Mouse (Mus musculus): Measurements from ENCODE around the gene Zkscan2.

Gene Zkscan2

GRCm38 (mm10) chr7:123500239-123501219 is at the start of gene Zkscan2:
Gene Zkscan2, minus strand, starts transcription at chr7:123500449.
- no peak for DNase-seq (ENCODE audit: low read depth in 2 of 2, low spot score in 2 of 2)

GRCm38 (mm10) chr7:123529190-123529589 is 28.9 kb upstream of the Zkscan2 start:
- DNase-seq (ENCODE audit: low read depth in 2 of 2, low spot score in 2 of 2): no peak

- no peak for DNase-seq (ENCODE audit: low read depth in 2 of 2, low spot score in 2 of 2)
These were observed 25.5 kb upstream of the Zkscan2 start for GRCm38 (mm10) chr7:123525761-123526160.

- no peak for DNase-seq (ENCODE audit: low read depth in 2 of 2, low spot score in 2 of 2)
These were observed 24.1 kb upstream of the Zkscan2 start for GRCm38 (mm10) chr7:123524218-123524861.

- DNase-seq (ENCODE audit: low read depth in 2 of 2, low spot score in 2 of 2): no peak
These were observed 7.7 kb upstream of the Zkscan2 start for GRCm38 (mm10) chr7:123507946-123508345.

GRCm38 (mm10) chr7:123503358-123503757 is 3.1 kb upstream of the Zkscan2 start:
- no peak for DNase-seq (ENCODE audit: low read depth in 2 of 2, low spot score in 2 of 2)

- no peak for DNase-seq (ENCODE audit: low read depth in 2 of 2, low spot score in 2 of 2)
These were observed 589 bp downstream of the Zkscan2 start for GRCm38 (mm10) chr7:123499481-123500238.

GRCm38 (mm10) chr7:123487703-123488102 is 12.5 kb downstream of the Zkscan2 start:
- DNase-seq (ENCODE audit: low read depth in 2 of 2, low spot score in 2 of 2): no peak

GRCm38 (mm10) chr7:123467961-123468360 is 32.3 kb downstream of the Zkscan2 start:
- no peak for DNase-seq (ENCODE audit: low read depth in 2 of 2, low spot score in 2 of 2)

- DNase-seq (ENCODE audit: low read depth in 2 of 2, low spot score in 2 of 2): peak in 1 of 2 experiments; percentile 2
These were observed 34.4 kb downstream of the Zkscan2 start for GRCm38 (mm10) chr7:123465692-123466387.

GRCm38 (mm10) chr7:123463569-123463968 is 36.7 kb downstream of the Zkscan2 start:
- DNase-seq (ENCODE audit: low read depth in 2 of 2, low spot score in 2 of 2): no peak

GRCm38 (mm10) chr7:123462070-123462501 is 38.2 kb downstream of the Zkscan2 start, which contains the start of gene Aqp8:
Gene Aqp8, plus strand, starts transcription at chr7:123462291.
- DNase-seq (ENCODE audit: low read depth in 2 of 2, low spot score in 2 of 2): no peak

- DNase-seq (ENCODE audit: low read depth in 2 of 2, low spot score in 2 of 2): no peak
These were observed 38.9 kb downstream of the Zkscan2 start for GRCm38 (mm10) chr7:123461316-123461715.

- no peak for DNase-seq (ENCODE audit: low read depth in 2 of 2, low spot score in 2 of 2)
These were observed 41.0 kb downstream of the Zkscan2 start for GRCm38 (mm10) chr7:123459247-123459646.

GRCm38 (mm10) chr7:123458309-123458708 is 41.9 kb downstream of the Zkscan2 start:
- DNase-seq (ENCODE audit: low read depth in 2 of 2, low spot score in 2 of 2): no peak

- no peak for DNase-seq (ENCODE audit: low read depth in 2 of 2, low spot score in 2 of 2)
These were observed 45.2 kb downstream of the Zkscan2 start for GRCm38 (mm10) chr7:123455088-123455487.

- no peak for DNase-seq (ENCODE audit: low read depth in 2 of 2, low spot score in 2 of 2)
These were observed 47.2 kb downstream of the Zkscan2 start for GRCm38 (mm10) chr7:123453066-123453465.

GRCm38 (mm10) chr7:123452551-123452950 is 47.7 kb downstream of the Zkscan2 start:
- DNase-seq (ENCODE audit: low read depth in 2 of 2, low spot score in 2 of 2): no peak

- no peak for DNase-seq (ENCODE audit: low read depth in 2 of 2, low spot score in 2 of 2)
These were observed 49.7 kb downstream of the Zkscan2 start for GRCm38 (mm10) chr7:123450515-123450914.

GRCm38 (mm10) chr7:123449676-123450075 is 50.6 kb downstream of the Zkscan2 start:
- no peak for DNase-seq (ENCODE audit: low read depth in 2 of 2, low spot score in 2 of 2)

GRCm38 (mm10) chr7:123448794-123449193 is 51.5 kb downstream of the Zkscan2 start:
- no peak for DNase-seq (ENCODE audit: low read depth in 2 of 2, low spot score in 2 of 2)
